Mouse (Mus musculus) heart, adult 10 weeks (tissue): Measurements from ENCODE around the gene Idh3a. TPM values are rescaled to one million over a fixed set of nuclear protein-coding genes. Genes with fewer than 3 reads are reported as not detected.

Experiments
- polyA plus RNA-seq: library from polyadenylated mRNA; stranded (reverse); fragments of 350-450 nt; fragmentation: Illumina TruSeq; extraction: RNeasy Lipid Tissue Mini Kit (QIAGEN cat#74804); gene quantifications from one replicate; pipeline ENCODE4 v1.2.3, GENCODE M21; 2014; ENCODE audit warnings: low read depth, low replicate concordance

The Idh3a gene
- polyA plus RNA-seq: 702 TPM

GRCm38 (mm10) chr9:54586199-54587061 lies at the start of gene Idh3a:
Gene Idh3a (plus strand): TSS chr9:54586334.

GRCm38 (mm10) chr9:54538684-54539083 lies 47.5 kb upstream of the Idh3a start, which contains the start of gene Sh2d7:
Gene Sh2d7 (plus strand): TSS chr9:54538984.

GRCm38 (mm10) chr9:54559771-54560471 lies 26.2 kb upstream of the Idh3a start, which contains the start of gene Cib2:
Gene Cib2 (minus strand): TSS chr9:54560218.

Other genes with a start within 250 kb of the Idh3a start
- 17.8 TPM for gene Dmxl2, start 84.7 kb upstream of the Idh3a start, polyA plus RNA-seq
- not detected for gene Sh2d7, start 47.4 kb upstream of the Idh3a start, polyA plus RNA-seq
- 4.3 TPM for gene Cib2, start 26.1 kb upstream of the Idh3a start, polyA plus RNA-seq
- 0.29 TPM for gene Acsbg1, start 75.5 kb downstream of the Idh3a start, polyA plus RNA-seq
- 90.6 TPM for gene Dnaja4, start 112.5 kb downstream of the Idh3a start, polyA plus RNA-seq
- gene Wdr61, start 148.2 kb downstream of the Idh3a start, polyA plus RNA-seq: 42.7 TPM
- 0.65 TPM for gene Crabp1, start 178.4 kb downstream of the Idh3a start, polyA plus RNA-seq